Mouse (Mus musculus): ENCODE measurements at regions not wholly inside any gene's neighbourhood (a gene's known extent, or its start where the extent isn't known, plus 50 kb on each side); places are given as distances from the start of the nearest gene placed in this dataset.

DNA sequence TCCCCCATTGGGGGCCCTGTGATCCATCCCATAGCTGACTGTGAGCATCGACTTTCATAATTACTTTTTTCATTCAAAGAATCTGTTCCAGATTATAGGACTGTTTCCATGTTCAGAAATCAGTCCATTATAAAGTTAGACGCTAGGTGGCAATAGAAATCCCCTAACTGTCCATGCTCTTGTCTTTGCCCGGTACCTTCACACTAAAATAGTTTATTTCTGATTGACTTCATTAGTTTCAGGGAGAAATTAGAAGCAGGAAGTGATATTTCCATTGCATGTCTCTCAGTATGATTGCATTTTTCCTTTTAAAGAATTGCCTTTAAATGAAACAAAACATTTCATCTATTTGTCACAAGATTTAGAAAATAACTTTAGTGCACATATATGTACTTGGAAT lies 131.7 kb downstream of the Fbxo8 start:
- no peak for DNase-seq (ENCODE audit: low spot score)

DNA sequence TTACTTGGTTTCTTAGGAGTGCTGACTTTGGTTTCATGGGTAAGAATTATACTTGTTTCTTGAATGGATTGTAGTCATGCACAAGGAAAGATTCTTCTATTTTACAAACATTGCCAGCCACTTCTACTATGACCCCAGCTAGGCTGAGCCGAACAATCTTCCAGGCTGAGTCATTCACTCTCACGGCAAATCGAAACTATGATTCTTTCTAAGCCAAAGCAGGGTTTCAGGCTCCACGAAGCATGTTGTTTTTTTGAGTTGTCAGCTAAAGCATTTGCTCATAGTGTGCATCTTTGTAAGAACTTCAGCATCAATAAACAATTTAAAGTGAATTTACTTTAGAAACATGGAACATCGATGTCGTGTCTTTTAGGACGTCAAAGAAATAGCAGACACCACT lies 133.5 kb downstream of the Fbxo8 start:
- no peak for DNase-seq (ENCODE audit: low spot score)

GRCm38 (mm10) chr8:56695436-56695835 lies 144.5 kb downstream of the Fbxo8 start:
- DNase-seq (ENCODE audit: low spot score) = no peak

DNA sequence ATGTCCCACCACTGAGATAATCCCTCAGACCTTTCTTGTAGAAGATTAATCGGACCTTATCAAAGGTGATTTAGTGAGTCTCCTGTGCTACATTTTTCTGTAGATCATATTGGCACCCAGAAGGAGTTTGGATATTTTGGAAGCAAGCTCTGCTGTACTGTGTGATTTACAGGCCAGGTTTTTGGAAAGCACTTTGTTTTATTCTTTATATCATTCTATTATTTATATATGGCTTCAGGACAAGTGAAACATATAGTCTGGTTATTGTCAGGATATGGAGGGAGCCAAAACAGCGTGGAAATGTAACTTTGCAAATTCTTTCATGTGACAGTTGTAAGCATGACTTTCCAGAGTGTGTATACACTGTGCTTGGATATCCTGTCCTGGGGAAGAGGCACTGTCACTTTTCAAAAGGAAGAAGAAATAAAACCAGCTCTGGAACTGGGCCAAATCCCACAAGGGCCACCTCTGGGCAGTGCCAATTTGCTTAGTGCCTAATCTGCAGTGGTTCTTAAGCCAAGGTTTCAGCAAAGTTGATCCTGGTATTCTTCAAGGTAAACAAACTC lies 149.8 kb downstream of the Fbxo8 start:
- no peak for DNase-seq (ENCODE audit: low spot score)

DNA sequence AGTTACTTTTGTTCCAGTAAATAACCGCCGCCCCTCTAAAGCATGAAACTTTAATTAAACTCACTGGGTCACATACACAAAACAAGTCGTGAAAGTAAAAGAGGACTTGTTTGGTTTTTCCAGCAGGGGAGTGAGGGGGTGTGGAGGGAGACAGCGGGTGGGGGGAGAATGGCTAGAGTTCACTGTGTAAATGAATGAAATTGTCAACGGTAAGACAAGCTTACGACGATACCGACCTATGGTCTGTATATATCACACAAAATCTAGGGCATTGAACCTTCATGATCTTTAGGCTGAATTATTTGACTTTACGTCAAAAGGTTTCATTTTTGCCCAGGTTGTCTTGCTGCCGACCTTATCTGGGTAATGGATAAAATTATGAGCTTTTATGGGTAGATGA lies 155.5 kb downstream of the Fbxo8 start:
- no peak for DNase-seq (ENCODE audit: low spot score)

DNA sequence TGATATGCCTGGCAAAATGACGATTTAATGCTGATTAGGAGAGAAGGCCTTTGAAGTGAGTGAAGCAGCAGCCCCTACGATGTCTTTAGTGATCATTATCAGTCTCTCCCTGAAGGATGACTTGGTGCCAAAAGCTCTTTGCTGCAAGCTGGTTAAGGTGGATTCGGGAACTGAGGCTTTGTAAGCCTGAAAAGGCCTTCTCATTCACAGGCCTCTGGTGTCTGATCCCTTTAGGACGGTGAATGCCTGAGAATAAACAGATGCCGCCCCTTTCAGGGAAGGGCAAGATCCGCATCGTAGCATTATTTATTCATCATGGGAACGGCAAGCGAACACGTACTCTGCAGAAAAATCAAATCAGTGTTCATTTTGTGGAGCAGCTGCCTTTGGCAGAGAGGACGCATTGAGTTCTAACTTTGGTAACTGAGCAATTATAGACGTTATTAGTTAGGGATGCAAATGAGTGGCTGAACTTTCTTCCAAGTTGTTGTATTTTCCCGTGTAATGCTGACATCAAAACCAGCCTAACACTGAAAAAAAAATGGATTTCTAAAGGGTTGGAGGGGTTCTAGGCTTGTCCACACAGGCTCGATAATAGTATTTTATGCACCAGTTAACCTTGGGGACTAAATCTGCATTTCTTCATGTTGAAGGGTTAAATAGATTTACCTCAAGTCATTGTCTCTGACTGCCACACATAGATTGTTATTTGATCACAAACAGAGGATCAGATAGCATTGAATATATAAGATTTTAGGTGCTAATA lies 156.2 kb downstream of the Fbxo8 start:
- DNase-seq (ENCODE audit: low spot score) = peak; percentile 2

GRCm38 (mm10) chr8:56720001-56720400 lies 169.1 kb downstream of the Fbxo8 start:
- no peak for DNase-seq (ENCODE audit: low spot score)

DNA sequence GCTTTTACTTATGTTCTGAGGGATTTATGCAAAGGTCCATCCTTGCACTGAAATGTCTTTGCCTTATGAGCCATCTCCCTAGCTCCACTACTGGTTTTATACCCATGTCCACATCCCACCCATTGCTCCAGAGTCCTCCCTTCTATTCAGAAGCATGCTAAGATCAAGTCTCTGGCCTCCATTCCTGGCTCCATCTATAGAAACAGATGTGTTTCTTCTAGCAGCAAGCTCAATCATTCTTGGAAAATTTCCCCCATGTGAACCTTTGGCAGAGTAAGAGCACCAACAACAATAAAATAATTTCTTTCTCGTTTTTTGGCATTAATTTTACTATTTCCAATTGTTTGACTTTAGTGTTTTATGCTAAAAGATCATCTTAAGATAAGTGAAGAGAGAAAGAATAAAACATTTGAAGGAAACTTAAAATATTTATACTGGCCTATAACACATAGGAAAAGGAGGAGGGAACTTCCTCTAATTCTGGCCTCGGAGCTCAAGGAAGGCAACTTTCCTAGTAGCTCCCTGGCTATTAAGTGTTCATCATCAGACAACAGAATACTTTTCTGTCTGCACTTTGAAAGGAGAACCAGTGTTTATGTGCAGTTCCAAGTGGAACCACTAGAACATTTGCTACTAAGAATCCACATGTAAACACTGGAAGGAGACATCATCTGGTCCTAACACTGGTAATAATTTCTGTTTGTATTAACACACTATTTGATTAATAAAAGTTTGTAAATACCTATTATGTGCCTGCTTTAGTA lies 171.8 kb downstream of the Fbxo8 start:
- no peak for DNase-seq (ENCODE audit: low spot score)

DNA sequence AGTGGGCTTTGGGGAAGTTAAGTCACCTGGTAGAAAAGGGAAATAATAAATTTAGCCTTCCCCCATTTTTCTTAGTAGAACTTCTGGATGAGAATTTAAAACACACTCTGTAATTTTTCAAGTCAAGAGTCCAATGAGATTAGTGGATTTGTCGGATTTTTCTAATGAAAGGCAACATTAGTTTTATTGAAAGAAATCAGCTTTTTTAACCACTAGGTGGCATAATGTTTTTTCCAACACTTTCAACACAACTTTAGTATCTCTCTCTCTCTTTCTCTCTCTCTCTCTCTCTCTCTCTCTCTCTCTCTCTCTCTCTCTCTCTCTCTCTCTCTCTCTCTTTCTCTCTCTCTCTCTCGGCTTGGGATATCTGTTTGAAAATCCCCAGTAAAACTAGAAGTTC lies 173.7 kb downstream of the Fbxo8 start:
- DNase-seq (ENCODE audit: low spot score) = no peak

DNA sequence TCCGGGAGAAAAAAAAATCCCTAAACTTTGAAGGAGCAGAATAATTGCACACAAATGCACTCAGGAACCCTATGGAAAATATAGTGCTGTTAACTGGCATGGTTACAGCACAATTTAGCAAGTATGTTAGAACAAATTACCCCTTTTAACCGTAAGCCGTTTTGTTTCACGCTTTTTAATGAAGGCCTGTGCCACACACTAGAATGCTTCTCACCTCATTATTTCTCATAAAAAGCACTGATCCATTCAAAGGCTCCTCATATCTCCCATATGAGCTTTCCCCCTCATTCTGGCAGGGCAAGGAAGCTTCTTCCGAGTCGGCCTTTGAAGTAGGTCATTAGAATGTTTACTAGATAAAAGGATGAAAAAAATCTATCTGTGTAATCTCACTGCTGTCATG lies 182.4 kb downstream of the Fbxo8 start:
- no peak for DNase-seq (ENCODE audit: low spot score)

GRCm38 (mm10) chr8:56735021-56735420 lies 184.1 kb downstream of the Fbxo8 start:
- DNase-seq (ENCODE audit: low spot score) = no peak

DNA sequence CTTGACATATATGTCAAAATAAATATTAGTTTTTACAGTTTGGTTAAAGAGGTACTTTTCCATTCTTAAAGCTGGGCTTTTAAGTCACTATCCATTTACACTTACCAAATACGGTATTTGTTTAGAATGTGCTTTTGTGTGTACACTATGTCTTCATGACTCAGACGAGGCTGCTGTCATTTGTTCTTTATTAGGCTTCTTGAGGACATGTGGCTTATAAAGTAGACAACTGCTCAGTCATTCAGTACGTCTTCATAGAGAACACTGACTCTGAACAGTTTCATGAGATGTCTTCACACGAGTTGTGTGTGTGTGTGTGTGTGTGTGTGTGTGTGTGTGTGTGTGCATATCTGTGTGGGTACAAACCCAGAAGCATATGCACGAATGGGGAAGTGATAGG lies 216.1 kb downstream of the Fbxo8 start:
- no peak for DNase-seq (ENCODE audit: low spot score)

DNA sequence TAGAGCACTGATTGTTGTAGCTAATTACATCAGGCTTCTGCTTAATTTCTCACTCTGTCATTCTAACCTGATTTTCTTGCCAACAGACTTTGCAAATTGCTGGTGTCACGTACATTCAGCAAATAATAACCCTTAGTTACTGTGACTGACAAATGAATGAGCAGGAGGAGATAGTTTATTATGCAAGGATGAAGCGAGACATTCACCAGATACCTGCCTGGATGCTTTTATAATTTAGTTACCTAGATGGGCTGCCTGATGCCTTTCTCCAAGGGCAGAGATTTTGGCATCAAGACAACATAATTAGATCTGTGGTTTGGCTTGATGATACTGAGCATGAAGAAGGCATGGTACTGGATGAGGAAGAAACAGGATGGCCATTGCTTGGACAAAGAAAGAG lies 233.6 kb downstream of the Fbxo8 start:
- no peak for DNase-seq (ENCODE audit: low spot score)

GRCm38 (mm10) chr8:56789549-56790270 lies 238.8 kb downstream of the Fbxo8 start:
- peak; percentile 0 for DNase-seq (ENCODE audit: low spot score)

DNA sequence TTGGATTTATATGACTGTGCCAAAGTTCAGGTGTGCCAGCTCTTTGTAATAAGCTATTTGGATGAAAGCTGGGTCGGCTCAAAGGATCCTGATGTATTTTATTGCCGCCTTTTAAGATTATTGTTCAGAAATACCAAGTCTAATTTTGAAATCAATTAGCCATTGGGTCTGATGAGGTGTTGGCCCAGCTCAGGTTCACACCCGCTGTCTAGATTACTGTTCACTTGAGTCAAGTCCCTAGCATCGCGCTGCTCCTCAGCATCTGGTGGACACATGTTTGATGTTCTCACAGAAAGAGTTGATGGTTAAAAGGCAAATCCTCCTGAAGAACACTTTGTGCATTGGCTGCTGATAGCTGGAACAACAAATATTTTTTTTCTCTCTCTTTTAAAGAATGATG lies 281.8 kb downstream of the Fbxo8 start:
- no peak for DNase-seq (ENCODE audit: low spot score)

GRCm38 (mm10) chr8:56833129-56833528 lies 282.2 kb downstream of the Fbxo8 start:
- no peak for DNase-seq (ENCODE audit: low spot score)

- DNase-seq (ENCODE audit: low spot score) = no peak
Observed at GRCm38 (mm10) chr8:56883449-56883848, 332.6 kb downstream of the Fbxo8 start.

- DNase-seq (ENCODE audit: low spot score) = no peak
Observed at GRCm38 (mm10) chr8:56884195-56884594, 333.3 kb downstream of the Fbxo8 start.

- no peak for DNase-seq (ENCODE audit: low spot score)
Observed at GRCm38 (mm10) chr8:56893638-56894037, 342.7 kb downstream of the Fbxo8 start.

DNA sequence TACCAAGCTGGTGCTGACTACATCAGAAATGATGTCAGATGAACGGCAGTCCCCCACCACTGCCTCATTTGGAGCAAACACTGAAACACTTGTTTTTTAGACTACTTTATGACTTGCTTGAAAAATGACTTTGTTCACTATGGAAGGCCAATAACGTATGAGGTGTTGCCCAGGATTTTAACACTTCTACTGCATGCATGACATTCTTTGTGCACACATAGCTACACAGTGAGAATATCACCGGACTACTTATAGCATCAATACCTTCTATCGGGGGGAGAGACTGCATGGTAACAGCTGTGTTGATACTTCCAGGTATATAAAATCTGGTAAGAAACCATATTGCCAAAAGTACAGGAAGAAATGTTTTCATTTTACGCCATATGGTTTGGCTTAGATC lies 364.5 kb downstream of the Fbxo8 start:
- no peak for DNase-seq (ENCODE audit: low spot score)

DNA sequence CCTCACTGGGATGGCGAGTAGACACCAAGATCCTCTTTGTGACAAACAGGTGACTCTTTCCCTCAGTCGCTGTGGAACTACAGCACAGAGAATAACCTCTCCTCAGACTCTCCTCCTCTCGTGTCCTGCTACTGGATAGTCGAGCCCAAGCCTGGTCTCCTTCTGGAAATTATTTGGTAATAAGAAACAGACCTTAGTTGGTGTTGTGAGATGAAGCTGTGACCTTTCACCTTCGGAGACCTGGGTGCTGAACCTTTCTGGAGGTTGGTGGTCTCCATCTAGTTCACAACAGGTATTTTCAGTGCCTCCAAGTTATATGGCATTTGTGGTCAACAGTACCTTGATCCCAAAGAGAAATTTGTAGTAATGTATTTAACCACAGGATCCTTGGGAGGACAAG lies 365.1 kb downstream of the Fbxo8 start:
- DNase-seq (ENCODE audit: low spot score) = no peak

GRCm38 (mm10) chr8:56924724-56925123 lies 373.8 kb downstream of the Fbxo8 start:
- no peak for DNase-seq (ENCODE audit: low spot score)

- no peak for DNase-seq (ENCODE audit: low spot score)
Observed at GRCm38 (mm10) chr8:56927166-56927565, 376.3 kb downstream of the Fbxo8 start.

Measured in ovary, postnatal 14 days (tissue).